Mouse (Mus musculus): ENCODE data around the gene Trim44. TPM values are rescaled to one million over a fixed set of nuclear protein-coding genes. Genes with fewer than 3 reads are reported as not detected.

The Trim44 gene
- polyA plus RNA-seq (2011; ENCODE audit: insufficient read depth, insufficient read length, low replicate concordance, missing spikeins): 24.1 and 32.6 TPM in 2 replicates

DNA sequence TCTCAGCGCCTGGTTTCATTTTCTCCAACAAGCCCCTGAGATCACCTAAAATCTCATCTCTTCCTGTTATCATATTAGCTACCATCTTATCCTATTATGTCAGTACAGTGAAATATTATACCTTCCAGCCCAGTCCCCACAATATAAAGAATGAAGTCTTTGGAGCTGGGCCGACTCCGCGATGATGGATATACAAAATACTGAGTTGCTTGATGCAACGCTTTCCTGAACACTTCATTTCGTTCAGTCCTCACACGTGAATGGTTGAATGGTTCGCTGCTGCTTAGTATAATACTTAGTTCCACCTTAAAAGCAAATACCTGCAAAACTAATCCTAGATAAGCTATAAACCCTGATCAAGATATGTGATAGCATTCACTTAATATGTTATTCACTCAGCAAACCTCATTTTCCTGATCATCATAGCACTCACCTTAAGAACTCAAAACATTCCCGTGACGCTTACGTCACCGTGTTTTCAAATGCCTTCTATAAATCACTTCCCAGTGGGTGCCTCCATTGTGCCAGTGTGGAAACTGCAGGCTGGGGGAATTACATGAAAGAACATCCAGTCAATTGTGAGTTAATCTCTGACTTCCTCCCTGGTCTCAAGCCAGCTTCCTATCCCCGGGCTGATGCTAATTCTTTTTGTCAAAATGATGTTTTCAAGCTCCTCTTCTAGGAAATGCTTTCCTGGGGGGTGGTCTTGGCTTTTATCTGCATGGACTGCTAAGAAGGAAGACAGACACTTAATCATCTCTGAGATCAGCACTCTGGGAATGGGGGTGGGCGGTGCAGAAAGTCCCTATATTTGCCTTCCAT lies at the start of gene Trim44:
Gene Trim44, minus strand, starts transcription at position 466 of the 822 bp plus-strand sequence.
- no peaks in the 10 kb centered on the region for H3K4me1 ChIP-seq (ENCODE audit: control insufficient read depth, insufficient read depth, low read length)
- no peak within 1 kb of the TSS for H3K4me3 ChIP-seq (replicated peaks; ENCODE audit: control insufficient read depth, low read depth, low read length)
- TF ChIP-seq CTCF (IDR thresholded peaks at IDR 0.05; ENCODE audit: control insufficient read depth, insufficient read depth, low read length) (no peak), POLR2A (IDR thresholded peaks at IDR 0.05; ENCODE audit: borderline replicate concordance, control insufficient read depth, low read depth, low read length) (no peak)
- no peak within 1 kb of the TSS for H3K27ac ChIP-seq (ENCODE audit: control insufficient read depth, insufficient read depth, low read depth, low read length, poor library complexity)
- 73% methylated on average over 14 of the region's 14 CpGs for WGBS

GRCm38 (mm10) chr2:102455126-102455525 lies 47.5 kb upstream of the Trim44 start:
- H3K27ac ChIP-seq (ENCODE audit: control insufficient read depth, insufficient read depth, low read depth, low read length, poor library complexity): no peak overlapping the region
- WGBS: 82% methylated on average over 1 of the region's 1 CpGs
- no peak for TF ChIP-seq CTCF (IDR thresholded peaks at IDR 0.05; ENCODE audit: control insufficient read depth, insufficient read depth, low read length)
- TF ChIP-seq POLR2A (IDR thresholded peaks at IDR 0.05; ENCODE audit: borderline replicate concordance, control insufficient read depth, low read depth, low read length): no peak

DNA sequence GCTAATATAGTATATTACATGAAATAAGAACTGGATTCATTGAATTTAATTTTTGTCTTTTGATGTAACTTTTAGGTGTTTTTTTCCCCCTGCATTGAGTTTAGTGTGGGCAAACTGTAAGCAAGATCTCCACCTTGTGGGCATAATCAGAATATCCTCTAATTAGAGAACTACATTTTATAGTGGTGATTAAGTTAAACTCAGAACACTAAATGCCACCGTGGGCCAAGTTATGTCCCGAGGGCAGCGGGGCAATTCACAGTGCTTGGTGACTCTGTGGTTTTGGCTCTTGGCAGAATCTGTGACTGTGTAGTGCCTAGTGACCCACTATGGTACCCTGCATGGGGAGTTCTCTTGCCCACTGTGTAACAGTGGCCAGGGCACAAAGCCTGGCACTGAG lies 45.8 kb upstream of the Trim44 start:
- 9% methylated on average over 3 of the region's 3 CpGs for WGBS
- TF ChIP-seq POLR2A (IDR thresholded peaks at IDR 0.05; ENCODE audit: borderline replicate concordance, control insufficient read depth, low read depth, low read length) (no peak), CTCF (IDR thresholded peaks at IDR 0.05; ENCODE audit: control insufficient read depth, insufficient read depth, low read length) (no peak)
- H3K27ac ChIP-seq (ENCODE audit: control insufficient read depth, insufficient read depth, low read depth, low read length, poor library complexity): no peak overlapping the region
- H3K4me3 ChIP-seq (replicated peaks; ENCODE audit: control insufficient read depth, low read depth, low read length): no peak overlapping the region
- H3K4me1 ChIP-seq (ENCODE audit: control insufficient read depth, insufficient read depth, low read length): no peaks in the 10 kb centered on the region; the same call in 1 of the 2 replicates

More at GRCm38 (mm10) chr2:102455126-102455525, 47.5 kb upstream of the Trim44 start:
- Histone ChIP-seq H3K4me1 (ENCODE audit: control insufficient read depth, insufficient read depth, low read length) (no peaks in the 10 kb centered on the region; the same call in 1 of the 2 replicates), H3K4me3 (replicated peaks; ENCODE audit: control insufficient read depth, low read depth, low read length) (no peak overlapping the region)

- TF ChIP-seq CTCF (IDR thresholded peaks at IDR 0.05; ENCODE audit: control insufficient read depth, insufficient read depth, low read length) (no peak), POLR2A (IDR thresholded peaks at IDR 0.05; ENCODE audit: borderline replicate concordance, control insufficient read depth, low read depth, low read length) (no peak)
- Histone ChIP-seq H3K27ac (ENCODE audit: control insufficient read depth, insufficient read depth, low read depth, low read length, poor library complexity) (no peak within 1 kb of the TSS; the same call in 1 of the 2 replicates), H3K4me1 (ENCODE audit: control insufficient read depth, insufficient read depth, low read length) (no peaks in the 10 kb centered on the region; the same call in 1 of the 2 replicates), H3K4me3 (replicated peaks; ENCODE audit: control insufficient read depth, low read depth, low read length) (no peak within 1 kb of the TSS)
- WGBS: 2% methylated on average over 46 of the region's 49 CpGs
Measured at GRCm38 (mm10) chr2:102451671-102452549, 44.3 kb upstream of the Trim44 start, which contains the start of gene Fjx1. Fjx1 (minus strand) TSS chr2:102452499.

DNA sequence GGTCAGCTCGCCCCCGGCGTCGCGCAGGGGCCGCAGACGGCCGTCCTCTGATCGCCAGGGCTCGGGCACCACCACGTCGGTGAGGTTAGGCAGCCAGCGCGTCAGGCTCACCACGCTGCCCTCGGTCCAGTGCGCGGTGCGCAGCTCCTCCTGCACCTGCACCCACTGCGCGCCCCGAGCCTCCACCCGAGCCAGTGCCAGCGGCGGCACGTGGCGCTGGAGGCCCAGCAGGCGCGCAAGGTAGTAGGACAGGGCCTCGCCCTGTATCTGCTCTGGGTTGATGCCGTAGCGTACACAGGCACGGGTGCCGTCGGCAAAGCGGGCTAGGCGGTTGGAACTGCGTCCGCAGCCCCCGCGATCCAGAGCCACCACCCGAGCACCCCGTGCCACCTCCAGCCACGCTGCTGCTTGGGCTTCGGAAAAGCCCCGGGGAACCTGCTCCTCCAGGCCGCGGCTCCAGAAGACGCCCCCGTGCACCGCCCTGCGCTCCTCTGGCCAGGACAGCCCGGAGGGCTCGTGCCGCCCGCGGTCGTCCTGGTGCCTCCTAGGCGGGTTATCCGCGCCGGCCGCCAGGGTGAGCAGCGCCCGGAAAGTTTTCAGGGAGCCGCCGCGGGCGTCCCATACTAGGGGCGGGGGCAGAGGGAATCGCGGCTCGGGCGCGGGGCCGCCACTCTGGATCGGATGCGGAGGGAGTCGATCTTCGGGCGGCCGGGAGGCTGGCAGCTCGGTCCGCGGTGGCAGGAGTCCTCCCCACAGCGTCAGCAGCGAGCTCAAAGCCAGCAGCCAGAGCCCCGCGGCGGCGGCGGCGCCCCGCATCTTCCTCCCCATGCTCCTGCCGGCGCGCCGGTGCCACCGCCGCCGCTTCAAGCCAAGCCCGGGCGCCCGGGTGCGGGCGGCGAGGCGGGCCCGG lies 43.4 kb upstream of the Trim44 start:
- no peaks in the 10 kb centered on the region; the same call in 1 of the 2 replicates for H3K4me1 ChIP-seq (ENCODE audit: control insufficient read depth, insufficient read depth, low read length)
- H3K4me3 ChIP-seq (replicated peaks; ENCODE audit: control insufficient read depth, low read depth, low read length): no peak overlapping the region
- WGBS: under 1% methylated on average over 100 of the region's 109 CpGs
- TF ChIP-seq CTCF (IDR thresholded peaks at IDR 0.05; ENCODE audit: control insufficient read depth, insufficient read depth, low read length) (no peak), POLR2A (IDR thresholded peaks at IDR 0.05; ENCODE audit: borderline replicate concordance, control insufficient read depth, low read depth, low read length) (no peak)
- no peak overlapping the region; the same call in 1 of the 2 replicates for H3K27ac ChIP-seq (ENCODE audit: control insufficient read depth, insufficient read depth, low read depth, low read length, poor library complexity)

DNA sequence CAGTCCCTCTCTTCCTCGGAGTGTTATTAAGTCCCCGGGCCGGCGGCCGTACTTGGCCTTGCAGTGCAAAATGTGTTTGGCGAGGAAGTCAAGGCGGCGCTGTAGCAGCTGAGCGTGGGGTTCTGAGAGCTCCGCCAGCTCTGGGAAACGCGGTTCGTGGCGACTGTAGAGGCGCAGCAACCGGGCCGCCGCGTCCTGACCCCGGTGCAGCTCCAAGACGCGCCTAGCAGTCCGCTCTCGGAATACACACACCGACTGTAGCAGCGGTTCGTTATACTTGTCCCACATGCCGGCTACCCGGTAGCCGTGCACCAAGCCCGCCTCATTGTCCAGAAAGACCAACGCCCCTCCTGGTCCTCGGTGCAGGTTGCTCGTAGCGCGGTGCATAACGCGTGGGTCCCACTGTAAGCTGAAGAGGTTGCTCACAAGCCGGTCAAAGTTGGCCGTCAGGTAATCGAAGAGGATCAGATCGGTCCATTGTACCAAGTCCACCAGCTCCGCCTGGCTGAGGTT lies 42.7 kb upstream of the Trim44 start:
- no peak overlapping the region for H3K4me3 ChIP-seq (replicated peaks; ENCODE audit: control insufficient read depth, low read depth, low read length)
- 2% methylated on average over 43 of the region's 43 CpGs for WGBS
- no peaks in the 10 kb centered on the region; the same call in 1 of the 2 replicates for H3K4me1 ChIP-seq (ENCODE audit: control insufficient read depth, insufficient read depth, low read length)
- H3K27ac ChIP-seq (ENCODE audit: control insufficient read depth, insufficient read depth, low read depth, low read length, poor library complexity): no peak overlapping the region; the same call in 1 of the 2 replicates
- TF ChIP-seq CTCF (IDR thresholded peaks at IDR 0.05; ENCODE audit: control insufficient read depth, insufficient read depth, low read length) (no peak), POLR2A (IDR thresholded peaks at IDR 0.05; ENCODE audit: borderline replicate concordance, control insufficient read depth, low read depth, low read length) (no peak)

DNA sequence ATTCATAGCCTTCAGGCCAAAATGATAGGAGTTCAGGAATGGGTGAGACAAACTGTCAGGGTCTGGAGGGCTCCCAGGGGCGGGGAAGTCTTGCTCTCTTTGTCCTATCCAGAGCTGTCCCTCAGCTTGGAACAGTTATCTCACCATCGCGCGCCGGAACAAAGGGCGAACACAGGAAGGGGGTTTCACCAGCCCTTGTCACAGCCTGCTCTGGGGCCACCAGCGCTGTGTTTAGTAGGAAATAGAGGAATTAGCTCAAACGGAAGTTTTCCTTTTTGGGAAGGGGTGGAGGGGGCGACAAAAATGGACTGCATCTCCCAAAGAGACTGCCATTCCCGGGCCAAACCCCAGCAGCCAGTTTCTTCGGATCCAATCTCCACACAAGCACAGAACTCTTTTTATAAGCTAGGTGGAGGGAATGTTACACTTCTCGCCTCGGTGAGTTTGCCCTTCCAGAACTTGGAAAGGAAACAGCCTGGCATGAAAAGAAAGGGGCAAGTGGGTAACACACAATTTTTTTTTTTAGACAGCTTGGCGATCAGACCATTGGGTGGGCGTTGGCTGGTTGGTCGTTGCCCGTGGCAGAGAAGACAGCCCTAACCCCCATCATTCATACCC lies 42.1 kb upstream of the Trim44 start:
- no peak overlapping the region for H3K4me3 ChIP-seq (replicated peaks; ENCODE audit: control insufficient read depth, low read depth, low read length)
- H3K4me1 ChIP-seq (ENCODE audit: control insufficient read depth, insufficient read depth, low read length): no peaks in the 10 kb centered on the region; the same call in 1 of the 2 replicates
- WGBS: 4% methylated on average over 17 of the region's 17 CpGs
- no peak overlapping the region for H3K27ac ChIP-seq (ENCODE audit: control insufficient read depth, insufficient read depth, low read depth, low read length, poor library complexity)
- TF ChIP-seq POLR2A (IDR thresholded peaks at IDR 0.05; ENCODE audit: borderline replicate concordance, control insufficient read depth, low read depth, low read length) (no peak), CTCF (IDR thresholded peaks at IDR 0.05; ENCODE audit: control insufficient read depth, insufficient read depth, low read length) (no peak)
